Mouse (Mus musculus) limb, embryonic 15.5 days (tissue): ENCODE measurements around the gene Crtc3. TPM values are rescaled to one million over a fixed set of nuclear protein-coding genes. Genes with fewer than 3 reads are reported as not detected.

Source experiments
- ATAC-seq: fragments of 200-750 bp; cut with Nextera tagmentation; 2 replicates; pipeline ENCODE4 v1.8.0; 2017; ENCODE audit warnings: low read depth, moderate TSS enrichment; ENCODE audit not compliant: insufficient number of reproducible peaks, low FRiP score, low TSS enrichment
- H3K27ac ChIP-seq: fragments of 300-500 bp; sonication (generic); 2 replicates; pipeline ENCODE4 v1.5.1; 2015; ENCODE audit warnings: moderate library complexity, mild to moderate bottlenecking, inconsistent platforms
- H3K27me3 ChIP-seq: fragments of 300-500 bp; sonication (generic); 2 replicates; pipeline ENCODE4 v1.6.1; 2015; ENCODE audit warnings: inconsistent platforms
- H3K36me3 ChIP-seq: fragments of 300-500 bp; sonication (generic); 2 replicates; pipeline ENCODE4 v1.6.1; 2015; ENCODE audit warnings: inconsistent platforms
- H3K4me1 ChIP-seq: fragments of 300-500 bp; sonication (generic); 2 replicates; pipeline ENCODE4 v1.6.1; 2015; ENCODE audit warnings: inconsistent platforms
- H3K4me2 ChIP-seq: fragments of 300-500 bp; sonication (generic); 2 replicates; pipeline ENCODE4 v1.6.1; 2015; ENCODE audit warnings: mild to moderate bottlenecking, inconsistent platforms
- H3K4me3 ChIP-seq: fragments of 300-500 bp; sonication (generic); 2 replicates; pipeline ENCODE4 v1.5.1; 2015; ENCODE audit warnings: mild to moderate bottlenecking, inconsistent platforms
- H3K9ac ChIP-seq: fragments of 300-500 bp; sonication (generic); 2 replicates; pipeline ENCODE4 v1.6.1; 2015; ENCODE audit warnings: inconsistent platforms
- H3K9me3 ChIP-seq: fragments of 300-500 bp; sonication (generic); 2 replicates; pipeline ENCODE4 v1.6.1; 2016; ENCODE audit warnings: inconsistent platforms
- WGBS: fragments of 180-500 bp; shearing (Covaris S2); methylation state at CpG from one replicate; pipeline ENCODE4 v1.1.7; 2015; 5-methylcytosine and 5-hydroxymethylcytosine counted together
- polyA plus RNA-seq: library from polyadenylated mRNA; unstranded; fragments of >200 nt; fragmentation: Nextera tagmentation; extraction: Ambion mirVana; gene quantifications from 2 replicates; pipeline ENCODE4 v1.2.1, GENCODE M21; 2015

Gene Crtc3
- polyA plus RNA-seq, 1 experiment from 2014 or later: 26.5 TPM

GRCm38 (mm10) chr7:80561271-80561670, 127.4 kb downstream of the Crtc3 start:
- Histone ChIP-seq H3K27ac (no peak overlapping the region), H3K36me3 (no peaks in the 10 kb centered on the region), H3K9ac (no peak overlapping the region), H3K4me3 (no peak overlapping the region), H3K4me1 (peaks cover 2% of the 10 kb centered on the region; the same call in 1 of the 2 replicates), H3K4me2 (no peak overlapping the region), H3K27me3 (no peaks in the 10 kb centered on the region), H3K9me3 (no peaks in the 10 kb centered on the region)
- ATAC-seq: no peak
- 32% methylated on average over 9 of the region's 9 CpGs for WGBS

- no peaks in the 10 kb centered on the region for H3K27me3 ChIP-seq
- no peaks in the 10 kb centered on the region for H3K36me3 ChIP-seq
- no peak overlapping the region for H3K9ac ChIP-seq
- H3K4me1 ChIP-seq: peaks cover 15% of the 10 kb centered on the region
- no peak overlapping the region for H3K4me2 ChIP-seq
- H3K4me3 ChIP-seq: no peak overlapping the region
- WGBS: 58% methylated on average over 5 of the region's 5 CpGs
- no peak for ATAC-seq
- no peak overlapping the region for H3K27ac ChIP-seq
- no peaks in the 10 kb centered on the region for H3K9me3 ChIP-seq
Observed at GRCm38 (mm10) chr7:80558572-80558971, 130.1 kb downstream of the Crtc3 start.

- ATAC-seq: no peak
- Histone ChIP-seq H3K9me3 (no peaks in the 10 kb centered on the region), H3K4me3 (no peak overlapping the region), H3K4me1 (peaks cover 15% of the 10 kb centered on the region), H3K27me3 (no peaks in the 10 kb centered on the region), H3K27ac (no peak overlapping the region), H3K4me2 (no peak overlapping the region), H3K36me3 (no peaks in the 10 kb centered on the region), H3K9ac (no peak overlapping the region)
- 57% methylated on average over 8 of the region's 8 CpGs for WGBS
Observed at GRCm38 (mm10) chr7:80558101-80558500, 130.6 kb downstream of the Crtc3 start.

GRCm38 (mm10) chr7:80557161-80557560, 131.5 kb downstream of the Crtc3 start:
- no peak overlapping the region for H3K4me2 ChIP-seq
- H3K4me1 ChIP-seq: peaks cover 15% of the 10 kb centered on the region
- H3K27ac ChIP-seq: no peak overlapping the region
- no peak overlapping the region for H3K9ac ChIP-seq
- ATAC-seq: no peak
- H3K27me3 ChIP-seq: no peaks in the 10 kb centered on the region
- no peaks in the 10 kb centered on the region for H3K9me3 ChIP-seq
- no peak overlapping the region for H3K4me3 ChIP-seq
- no peaks in the 10 kb centered on the region for H3K36me3 ChIP-seq
- 66% methylated on average over 4 of the region's 4 CpGs for WGBS

GRCm38 (mm10) chr7:80556166-80556565, 132.5 kb downstream of the Crtc3 start:
- Histone ChIP-seq H3K4me2 (no peak overlapping the region), H3K9me3 (no peaks in the 10 kb centered on the region), H3K27me3 (no peaks in the 10 kb centered on the region), H3K36me3 (no peaks in the 10 kb centered on the region), H3K4me1 (peaks cover 13% of the 10 kb centered on the region), H3K27ac (no peak overlapping the region), H3K4me3 (no peak overlapping the region), H3K9ac (no peak overlapping the region)
- no peak for ATAC-seq
- 86% methylated on average over 3 of the region's 3 CpGs for WGBS

GRCm38 (mm10) chr7:80555146-80555545, 133.5 kb downstream of the Crtc3 start:
- no peak overlapping the region for H3K4me3 ChIP-seq
- H3K27ac ChIP-seq: peak overlapping the region; percentile 77
- H3K36me3 ChIP-seq: no peaks in the 10 kb centered on the region
- no peak overlapping the region for H3K9ac ChIP-seq
- H3K4me2 ChIP-seq: no peak overlapping the region
- 67% methylated on average over 3 of the region's 3 CpGs for WGBS
- no peaks in the 10 kb centered on the region for H3K27me3 ChIP-seq
- no peaks in the 10 kb centered on the region for H3K9me3 ChIP-seq
- ATAC-seq: no peak
- H3K4me1 ChIP-seq: peaks cover 13% of the 10 kb centered on the region

- Histone ChIP-seq H3K4me2 (no peak overlapping the region), H3K9ac (no peak overlapping the region), H3K9me3 (no peaks in the 10 kb centered on the region), H3K36me3 (no peaks in the 10 kb centered on the region), H3K27me3 (no peaks in the 10 kb centered on the region), H3K4me1 (peaks cover 13% of the 10 kb centered on the region), H3K4me3 (no peak overlapping the region), H3K27ac (peak overlapping the region; percentile 77)
- 42% methylated on average over 22 of the region's 22 CpGs for WGBS
- 0 out of 2 replicates have a peak, but pooled peaks have one; percentile 55 for ATAC-seq
Observed at GRCm38 (mm10) chr7:80554180-80555021, 134.3 kb downstream of the Crtc3 start.

- Histone ChIP-seq H3K4me1 (no peaks in the 10 kb centered on the region), H3K27ac (no peak overlapping the region), H3K4me3 (no peak overlapping the region), H3K9me3 (no peaks in the 10 kb centered on the region), H3K36me3 (no peaks in the 10 kb centered on the region), H3K9ac (no peak overlapping the region), H3K4me2 (no peak overlapping the region), H3K27me3 (no peaks in the 10 kb centered on the region)
- no peak for ATAC-seq
- WGBS: 78% methylated on average over 7 of the region's 7 CpGs
Observed at GRCm38 (mm10) chr7:80548513-80549260, 140.0 kb downstream of the Crtc3 start.

GRCm38 (mm10) chr7:80542139-80542831, 146.4 kb downstream of the Crtc3 start:
- no peaks in the 10 kb centered on the region for H3K36me3 ChIP-seq
- no peak overlapping the region for H3K4me2 ChIP-seq
- no peak overlapping the region for H3K27ac ChIP-seq
- H3K27me3 ChIP-seq: no peaks in the 10 kb centered on the region
- no peaks in the 10 kb centered on the region for H3K4me1 ChIP-seq
- no peaks in the 10 kb centered on the region for H3K9me3 ChIP-seq
- no peak overlapping the region for H3K4me3 ChIP-seq
- no peak overlapping the region for H3K9ac ChIP-seq
- no peak for ATAC-seq
- 78% methylated on average over 7 of the region's 7 CpGs for WGBS

- Histone ChIP-seq H3K27me3 (no peaks in the 10 kb centered on the region), H3K27ac (no peak overlapping the region), H3K36me3 (no peaks in the 10 kb centered on the region), H3K9ac (no peak overlapping the region), H3K9me3 (no peaks in the 10 kb centered on the region), H3K4me2 (no peak overlapping the region), H3K4me3 (no peak overlapping the region), H3K4me1 (peaks cover under 1% of the 10 kb centered on the region; the same call in 1 of the 2 replicates)
- no peak for ATAC-seq
- 67% methylated on average over 5 of the region's 5 CpGs for WGBS
Observed at GRCm38 (mm10) chr7:80539581-80539980, 149.1 kb downstream of the Crtc3 start.
